Mouse (Mus musculus) liver, postnatal 0 days (tissue): ENCODE measurements around the gene Zfp239.
A peak's percentile ranks its signal among the peaks of the same experiment; 100 is the strongest.

Source experiments
- CTCF ChIP-seq: sonication (generic); IDR thresholded peaks from 2 replicates; pipeline ENCODE4 v1.5.1; 2016; ENCODE audit warnings: antibody characterized with exemption, low read depth
- EP300 ChIP-seq: IDR thresholded peaks from 2 replicates; pipeline ENCODE4 v1.6.1; 2016; ENCODE audit warnings: antibody characterized with exemption, low read depth, mild to moderate bottlenecking

DNA sequence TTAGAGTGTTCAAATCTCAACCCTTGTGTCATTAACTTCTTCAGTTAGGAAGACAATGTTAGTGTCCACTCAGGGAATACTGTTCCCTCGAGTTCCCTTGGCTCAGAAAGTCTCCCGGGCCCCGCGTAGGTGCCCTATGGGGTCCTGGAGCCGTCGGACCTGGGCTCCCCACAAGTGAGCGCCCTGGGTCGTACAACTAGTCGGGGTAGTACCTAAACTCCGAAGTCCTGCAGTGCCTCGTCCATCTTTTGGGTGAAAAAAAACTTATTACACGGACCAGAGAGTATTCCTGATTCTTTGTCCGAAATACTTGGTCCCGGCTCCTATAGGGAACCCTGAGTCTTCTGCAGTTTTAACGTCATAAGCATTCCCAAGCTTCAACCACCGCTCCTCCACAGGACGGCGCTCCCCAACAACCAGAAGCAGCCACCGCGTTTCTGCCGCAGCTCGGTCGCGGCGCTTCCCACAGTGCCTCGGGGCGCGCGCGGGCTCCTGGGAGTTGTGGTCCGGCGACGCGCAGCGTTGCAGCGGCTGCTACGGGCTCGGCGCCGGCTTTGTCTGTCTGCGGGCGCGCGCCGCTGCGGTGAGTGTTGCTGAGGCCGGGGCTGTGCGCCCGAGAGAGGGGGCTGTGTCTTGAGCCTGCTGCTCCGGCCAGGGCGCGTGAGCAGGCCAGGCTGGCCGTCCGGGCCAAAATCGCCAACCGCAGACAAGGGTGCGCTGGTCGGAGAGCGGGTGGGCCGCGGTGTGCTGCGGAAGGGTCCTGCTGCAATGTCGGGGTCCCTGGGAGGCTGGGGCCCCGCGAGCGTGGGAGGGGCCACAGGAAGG lies 21.0 kb upstream of the Zfp239 start, which contains the start of gene Zfp637:
- TF ChIP-seq CTCF (peak; percentile 79), EP300 (no peak)
